Mouse (Mus musculus): ENCODE results near the gene Apaf1.

Gene Apaf1

GRCm38 (mm10) chr10:90983046-90983445, 99.5 kb downstream of the Apaf1 start:
- no peak for DNase-seq (ENCODE audit: extremely low spot score, low read depth, low spot score)

- DNase-seq (ENCODE audit: extremely low spot score, low read depth, low spot score): no peak
Measured at GRCm38 (mm10) chr10:90981811-90982210, 100.8 kb downstream of the Apaf1 start.

GRCm38 (mm10) chr10:90974491-90974890, 108.1 kb downstream of the Apaf1 start:
- no peak for DNase-seq (ENCODE audit: extremely low spot score, low read depth, low spot score)

- DNase-seq (ENCODE audit: extremely low spot score, low read depth, low spot score): no peak
Measured at GRCm38 (mm10) chr10:90974084-90974483, 108.5 kb downstream of the Apaf1 start.

GRCm38 (mm10) chr10:90970560-90970959, 112.0 kb downstream of the Apaf1 start:
- no peak for DNase-seq (ENCODE audit: extremely low spot score, low read depth, low spot score)

GRCm38 (mm10) chr10:90969355-90970174, 113.0 kb downstream of the Apaf1 start:
- DNase-seq (ENCODE audit: extremely low spot score, low read depth, low spot score): no peak

GRCm38 (mm10) chr10:90968247-90968646, 114.3 kb downstream of the Apaf1 start:
- DNase-seq (ENCODE audit: extremely low spot score, low read depth, low spot score): no peak

- DNase-seq (ENCODE audit: extremely low spot score, low read depth, low spot score): no peak
Measured at GRCm38 (mm10) chr10:90966821-90967220, 115.7 kb downstream of the Apaf1 start.

- DNase-seq (ENCODE audit: extremely low spot score, low read depth, low spot score): no peak
Measured at GRCm38 (mm10) chr10:90965671-90966315, 116.8 kb downstream of the Apaf1 start.

- no peak for DNase-seq (ENCODE audit: extremely low spot score, low read depth, low spot score)
Measured at GRCm38 (mm10) chr10:90964511-90964910, 118.1 kb downstream of the Apaf1 start.

- DNase-seq (ENCODE audit: extremely low spot score, low read depth, low spot score): no peak
Measured at GRCm38 (mm10) chr10:90960374-90960773, 122.2 kb downstream of the Apaf1 start.

GRCm38 (mm10) chr10:90953821-90954220, 128.7 kb downstream of the Apaf1 start:
- DNase-seq (ENCODE audit: extremely low spot score, low read depth, low spot score): no peak

- DNase-seq (ENCODE audit: extremely low spot score, low read depth, low spot score): no peak
Measured at GRCm38 (mm10) chr10:90953103-90953709, 129.4 kb downstream of the Apaf1 start.

- no peak for DNase-seq (ENCODE audit: extremely low spot score, low read depth, low spot score)
Measured at GRCm38 (mm10) chr10:90947608-90948373, 134.8 kb downstream of the Apaf1 start.

GRCm38 (mm10) chr10:90947043-90947442, 135.5 kb downstream of the Apaf1 start:
- DNase-seq (ENCODE audit: extremely low spot score, low read depth, low spot score): no peak

- DNase-seq (ENCODE audit: extremely low spot score, low read depth, low spot score): no peak
Measured at GRCm38 (mm10) chr10:90942001-90942700, 140.4 kb downstream of the Apaf1 start.

- DNase-seq (ENCODE audit: extremely low spot score, low read depth, low spot score): no peak
Measured at GRCm38 (mm10) chr10:90940521-90941520, 141.7 kb downstream of the Apaf1 start.

All from hindlimb bud, embryonic 11.5 days (tissue).